9 mouse cellular contexts compared by ENCODE assay signal in genomic region chr5:109506729-109507128, GRCm38 (mm10). TPM values are rescaled to one million over a fixed set of nuclear protein-coding genes. Genes with fewer than 3 reads are reported as not detected.
A peak's percentile ranks its signal among the peaks of the same experiment; 100 is the strongest.
DNase-seq lines count a peak whose midpoint lies in the region; ATAC-seq and TF ChIP-seq lines count a peak whose summit lies in the region.
"Had no signal": no experiment of that assay in that cellular context is flagged by ENCODE, and none has a peak within 500 bp of the region (broad histone marks: within the 10 kb centered on the region; RNA-seq: fewer than 3 reads in every experiment).

No protein-coding gene starts in this region.

- TF ChIP-seq POLR2A in brain, embryonic 14.5 days (IDR thresholded peaks at IDR 0.05; ENCODE audit: borderline replicate concordance, extremely low read depth, insufficient read depth, insufficient read length, poor library complexity, severe bottlenecking) = no peak

- H3K27me3 ChIP-seq in liver, postnatal 0 days (ENCODE audit: insufficient read depth, low read length) = no peaks in the 10 kb centered on the region
- H3K27me3 ChIP-seq in liver, embryonic 12.5 days (replicated peaks) = no peaks in the 10 kb centered on the region

- peak; percentile 13 to 61 for DNase-seq in adrenal gland, adult (ENCODE audit: inconsistent age in 2 of 2, low spot score in 1 of 2)
- DNase-seq in adrenal gland, postnatal 4 days (ENCODE audit: low spot score in 2 of 2) = no peak
- DNase-seq in liver, postnatal 0 days = no peak
- DNase-seq in brain, embryonic 14.5 days (ENCODE audit: low read depth) = peak; percentile 29
- peak; percentile 38 for DNase-seq in naive thymus-derived CD4-positive, alpha-beta T cell, adult 2 months (ENCODE audit: low read depth)
- DNase-seq in gastrocnemius, postnatal 4 days (ENCODE audit: low spot score in 2 of 2) = no peak

- H3K27ac ChIP-seq in liver, postnatal 0 days (ENCODE audit: low read depth) = no peak overlapping the region
- H3K27ac ChIP-seq in liver, embryonic 12.5 days = no peak overlapping the region
- H3K27ac ChIP-seq: macrophage had no signal

- H3K36me3 ChIP-seq in liver, postnatal 0 days (replicated peaks; ENCODE audit: insufficient read depth, low read length) = no peaks in the 10 kb centered on the region
- H3K36me3 ChIP-seq in liver, embryonic 12.5 days = no peaks in the 10 kb centered on the region

- H3K9ac ChIP-seq in liver, postnatal 0 days (replicated peaks) = no peak overlapping the region
- no peak overlapping the region for H3K9ac ChIP-seq in liver, embryonic 12.5 days

- no peak overlapping the region for H3K4me2 ChIP-seq in liver, postnatal 0 days (ENCODE audit: low read depth, low read length)
- no peak overlapping the region for H3K4me2 ChIP-seq in liver, embryonic 12.5 days

- no peak for ATAC-seq in liver, postnatal 0 days
- ATAC-seq in liver, embryonic 12.5 days = no peak
- peak; percentile 48 for ATAC-seq in inflammation-experienced regulatory T-cells, adult 6 months

- no peaks in the 10 kb centered on the region for H3K9me3 ChIP-seq in liver, postnatal 0 days (ENCODE audit: low read length)
- H3K9me3 ChIP-seq in liver, embryonic 12.5 days (replicated peaks) = no peaks in the 10 kb centered on the region

- H3K4me1 ChIP-seq in liver, postnatal 0 days (ENCODE audit: insufficient read depth) = no peaks in the 10 kb centered on the region
- H3K4me1 ChIP-seq in liver, embryonic 12.5 days = no peaks in the 10 kb centered on the region

- H3K4me3 ChIP-seq in liver, postnatal 0 days (ENCODE audit: low read depth, low read length) = no peak overlapping the region
- H3K4me3 ChIP-seq in liver, embryonic 12.5 days = no peak overlapping the region

- TF ChIP-seq EP300 in liver, postnatal 0 days (IDR thresholded peaks at IDR 0.05; ENCODE audit: low read depth) = no peak

- WGBS in liver, postnatal 0 days (ENCODE audit: insufficient replicate concordance) = 3% methylated on average over 1 of the region's 1 CpGs
- 3% methylated on average over 1 of the region's 1 CpGs for WGBS in liver, embryonic 12.5 days (ENCODE audit: insufficient replicate concordance)

- peak; percentile 63 for TF ChIP-seq CTCF in liver, postnatal 0 days (IDR thresholded peaks at IDR 0.05; ENCODE audit: low read depth)
- peak; percentile 25; the same call in 1 of the 2 replicates for TF ChIP-seq CTCF in brain, embryonic 14.5 days (IDR thresholded peaks at IDR 0.05; ENCODE audit: borderline replicate concordance, extremely low read depth, insufficient read depth, insufficient read length)

RNA-seq across cellular contexts. Expression of gene Crlf2, which starts 52.1 kb away (rescaled TPM):
- total RNA-seq in adrenal gland, postnatal 4 days (2021) = 10 to 100 TPM; 31.6 to 36.4 TPM
- polyA plus RNA-seq in liver, postnatal 0 days (2015; fragmentation: Nextera tagmentation; extraction: Ambion mirVana) = 8.9 and 10.2 TPM in 2 replicates
- polyA plus RNA-seq in liver, embryonic 12.5 days (2016; fragmentation: Nextera tagmentation; extraction: Ambion mirVana) = 7.2 and 7.6 TPM in 2 replicates
- 26.7 and 27.1 TPM in 2 replicates for polyA plus RNA-seq in brain, embryonic 14.5 days (2012; rRNA removed)
- 10 to 100 TPM in 1 of 3 experiments, 1 to 10 TPM in 2; 4.5 to 10.3 (median 7.9) TPM for polyA plus RNA-seq in inflammation-experienced regulatory T-cells, adult 6 months (2017; shearing (Covaris generic))
- total RNA-seq in gastrocnemius, postnatal 4 days (2021) = 10 to 100 TPM; 13.6 to 18.0 TPM

Comparison
In these comparisons a context has a peak if more than half of its experiments do, and no peak if none do; other contexts are left out.
1. DNase-seq: peak in adrenal gland, adult (2 of 2), brain, embryonic 14.5 days (single experiment) and naive thymus-derived CD4-positive, alpha-beta T cell, adult 2 months (single experiment); none in adrenal gland, postnatal 4 days (0 of 2), liver, postnatal 0 days (single experiment) and gastrocnemius, postnatal 4 days (0 of 2).